Mouse (Mus musculus) limb, embryonic 14.5 days (tissue): ENCODE measurements around the gene Rhog. TPM values are rescaled to one million over a fixed set of nuclear protein-coding genes. Genes with fewer than 3 reads are reported as not detected.
"Not testable (repeated sequence)": the region's sequence is repeated elsewhere in the genome, so short reads cannot be mapped to it uniquely, and the experiment has no call there.

ENCODE experiments used
- ATAC-seq: fragments of 200-750 bp; cut with Nextera tagmentation; 2 replicates; pipeline ENCODE4 v1.8.0; 2017; ENCODE audit warnings: low read depth, moderate number of reproducible peaks, moderate TSS enrichment; ENCODE audit not compliant: low FRiP score
- DNase-seq: peaks from one replicate; pipeline ENCODE4 v3.0.0-alpha.2; 2015; ENCODE audit warnings: low spot score
- H3K27ac ChIP-seq: fragments of 300-500 bp; sonication (generic); replicated peaks from 2 replicates; pipeline ENCODE4 v1.5.1; 2014; ENCODE audit warnings: low read depth, mild to moderate bottlenecking, low read length, moderate library complexity, mixed read lengths
- H3K27me3 ChIP-seq: fragments of 300-500 bp; sonication (generic); 2 replicates; pipeline ENCODE4 v1.6.1; 2014; ENCODE audit warnings: low read length, mixed read lengths; ENCODE audit not compliant: control insufficient read depth, insufficient read depth
- H3K36me3 ChIP-seq: fragments of 300-500 bp; sonication (generic); 2 replicates; pipeline ENCODE4 v1.6.1; 2014; ENCODE audit warnings: mild to moderate bottlenecking, low read length, moderate library complexity, mixed read lengths; ENCODE audit not compliant: control insufficient read depth, insufficient read depth
- H3K4me1 ChIP-seq: fragments of 300-500 bp; sonication (generic); 2 replicates; pipeline ENCODE4 v1.6.1; 2014; ENCODE audit warnings: antibody characterized with exemption, low read length, mixed read lengths; ENCODE audit not compliant: control insufficient read depth, insufficient read depth
- H3K4me2 ChIP-seq: fragments of 300-500 bp; sonication (generic); replicated peaks from 2 replicates; pipeline ENCODE4 v1.6.1; 2014; ENCODE audit warnings: low read depth, mild to moderate bottlenecking, low read length, moderate library complexity; ENCODE audit not compliant: severe bottlenecking
- H3K4me3 ChIP-seq: fragments of 300-500 bp; sonication (generic); replicated peaks from 2 replicates; pipeline ENCODE4 v1.5.1; 2014; ENCODE audit warnings: low read length
- H3K9ac ChIP-seq: fragments of 300-500 bp; sonication (generic); 2 replicates; pipeline ENCODE4 v1.6.1; 2014; ENCODE audit warnings: mild to moderate bottlenecking, low read depth, low read length, moderate library complexity; ENCODE audit not compliant: severe bottlenecking
- H3K9me3 ChIP-seq: fragments of 300-500 bp; sonication (generic); 2 replicates; pipeline ENCODE4 v1.6.1; 2016; ENCODE audit warnings: low read length; ENCODE audit not compliant: control insufficient read depth
- POLR2A ChIP-seq: fragments of 200-500 bp; IDR thresholded peaks from 2 replicates; pipeline ENCODE4 v1.8.0; 2012; ENCODE audit warnings: inconsistent platforms, mild to moderate bottlenecking, moderate library complexity, borderline replicate concordance; ENCODE audit not compliant: insufficient read depth, insufficient read length; ENCODE audit errors: extremely low read depth
- WGBS: fragments of 180-500 bp; shearing (Covaris S2); extraction: QIAGEN DNeasy Blood & Tissue Kit; methylation state at CpG from one replicate; pipeline ENCODE4 v1.1.7; 2014; 5-methylcytosine and 5-hydroxymethylcytosine counted together
- polyA plus RNA-seq, 2 experiments: library from polyadenylated mRNA; depleted of rRNA in 1 of 2; stranded (reverse) in 1 of 2; unstranded in 1 of 2; fragments of >200 nt; fragmentation: Nextera tagmentation in 1 of 2; extraction: Ambion mirVana in 1 of 2; gene quantifications; 2 replicates each; pipeline versions ENCODE4 v1.2.1 to v1.2.3; 2012 to 2014

The Rhog gene
- polyA plus RNA-seq, 2 experiments: 48.7 to 73.7 TPM

- Histone ChIP-seq H3K36me3 (no peaks in the 10 kb centered on the region), H3K9ac (peak within 1 kb of the TSS; percentile 78), H3K4me3 (peak within 1 kb of the TSS; percentile 86), H3K9me3 (no peaks in the 10 kb centered on the region), H3K27me3 (no peaks in the 10 kb centered on the region; the same call in 1 of the 2 replicates), H3K4me1 (peaks cover 6% of the 10 kb centered on the region; the same call in 1 of the 2 replicates), H3K27ac (peak within 1 kb of the TSS; percentile 38; the same call in 1 of the 2 replicates), H3K4me2 (peak within 1 kb of the TSS; percentile 90)
- DNase-seq (peak; percentile 72), ATAC-seq (peak; percentile 90)
- under 1% methylated on average over 49 of the region's 73 CpGs for WGBS
- TF ChIP-seq POLR2A: 0 out of 2 replicates have a peak, but pooled peaks have one; percentile 17
Measured at GRCm38 (mm10) chr7:102267601-102268394, 11.9 kb upstream of the Rhog start, which contains the start of gene Stim1. Gene Stim1 (plus strand): TSS chr7:102267806.

- Histone ChIP-seq H3K4me2 (peak overlapping the region; percentile 90), H3K9ac (peak overlapping the region; percentile 78), H3K27ac (peak overlapping the region; percentile 38; the same call in 1 of the 2 replicates), H3K27me3 (no peaks in the 10 kb centered on the region; the same call in 1 of the 2 replicates), H3K36me3 (no peaks in the 10 kb centered on the region), H3K4me3 (peak overlapping the region; percentile 86), H3K9me3 (no peaks in the 10 kb centered on the region), H3K4me1 (peaks cover 6% of the 10 kb centered on the region; the same call in 1 of the 2 replicates)
- ATAC-seq (peak; percentile 91), DNase-seq (peak; percentile 95)
- TF ChIP-seq POLR2A: no peak
- WGBS: 0% methylated on average over 34 of the region's 34 CpGs
Measured at GRCm38 (mm10) chr7:102267113-102267579, 11.3 kb upstream of the Rhog start.

GRCm38 (mm10) chr7:102266401-102267042 is 10.7 kb upstream of the Rhog start:
- ATAC-seq (peak; percentile 3; the same call in 1 of the 2 replicates), DNase-seq (no peak)
- Histone ChIP-seq H3K27ac (no peak overlapping the region), H3K9me3 (no peaks in the 10 kb centered on the region), H3K27me3 (no peaks in the 10 kb centered on the region; the same call in 1 of the 2 replicates), H3K36me3 (no peaks in the 10 kb centered on the region), H3K9ac (no peak overlapping the region), H3K4me1 (peaks cover 6% of the 10 kb centered on the region; the same call in 1 of the 2 replicates), H3K4me3 (no peak overlapping the region), H3K4me2 (no peak overlapping the region)
- no peak for TF ChIP-seq POLR2A
- WGBS: 45% methylated on average over 14 of the region's 14 CpGs

GRCm38 (mm10) chr7:102266021-102266400 is 10.2 kb upstream of the Rhog start:
- not testable (repeated sequence) for H3K9ac ChIP-seq, H3K4me2 ChIP-seq, H3K27me3 ChIP-seq, H3K36me3 ChIP-seq, H3K4me1 ChIP-seq, ATAC-seq, H3K27ac ChIP-seq, H3K4me3 ChIP-seq, DNase-seq, H3K9me3 ChIP-seq
- WGBS: 92% methylated on average over 10 of the region's 10 CpGs

- 93% methylated on average over 2 of the region's 2 CpGs for WGBS
- H3K9ac ChIP-seq: no peak overlapping the region
- H3K27me3 ChIP-seq: no peaks in the 10 kb centered on the region
- ATAC-seq (no peak), DNase-seq (no peak)
- H3K9me3 ChIP-seq: no peaks in the 10 kb centered on the region
- H3K4me3 ChIP-seq: no peak overlapping the region
- no peaks in the 10 kb centered on the region for H3K4me1 ChIP-seq
- H3K27ac ChIP-seq: no peak overlapping the region
- no peak for TF ChIP-seq POLR2A
- H3K4me2 ChIP-seq: no peak overlapping the region
- H3K36me3 ChIP-seq: no peaks in the 10 kb centered on the region
Measured at GRCm38 (mm10) chr7:102263020-102263419, 7.2 kb upstream of the Rhog start.
